Mouse (Mus musculus): ENCODE data around the gene Pik3c2b. TPM values are rescaled to one million over a fixed set of nuclear protein-coding genes. Genes with fewer than 3 reads are reported as not detected.

The Pik3c2b gene
- polyA plus RNA-seq (2015; fragmentation: Nextera tagmentation; extraction: Ambion mirVana), result 3.0 and 3.2 TPM in 2 replicates

- TF ChIP-seq CTCF (IDR thresholded peaks at IDR 0.05; ENCODE audit: low read depth), result no peak
- Histone ChIP-seq H3K36me3 (ENCODE audit: insufficient read depth, low read length) (no peaks in the 10 kb centered on the region), H3K9ac (ENCODE audit: low read depth, low read length) (peak within 1 kb of the TSS; percentile 69), H3K27me3 (ENCODE audit: insufficient read depth, low read length) (no peaks in the 10 kb centered on the region), H3K27ac (peak within 1 kb of the TSS; percentile 62), H3K4me2 (ENCODE audit: low read length) (peak within 1 kb of the TSS; percentile 77), H3K9me3 (replicated peaks; ENCODE audit: low read length) (no peaks in the 10 kb centered on the region), H3K4me1 (replicated peaks; ENCODE audit: insufficient read depth, low read length) (peaks cover 12% of the 10 kb centered on the region; the same call in 1 of the 2 replicates), H3K4me3 (replicated peaks; ENCODE audit: low read depth, low read length) (peak within 1 kb of the TSS; percentile 65)
- 4% methylated on average over 15 of the region's 15 CpGs for WGBS
- ATAC-seq (replicated peaks; ENCODE audit: low FRiP score, low read depth) (no peak), DNase-seq (ENCODE audit: low spot score) (no peak)
These were observed at the start of gene Pik3c2b for GRCm38 (mm10) chr1:133045011-133045860. Gene Pik3c2b (plus strand): TSS chr1:133045667.

- Histone ChIP-seq H3K27ac (no peak overlapping the region), H3K4me1 (replicated peaks; ENCODE audit: insufficient read depth, low read length) (no peaks in the 10 kb centered on the region), H3K9me3 (replicated peaks; ENCODE audit: low read length) (no peaks in the 10 kb centered on the region), H3K4me3 (replicated peaks; ENCODE audit: low read depth, low read length) (no peak overlapping the region), H3K27me3 (ENCODE audit: insufficient read depth, low read length) (no peaks in the 10 kb centered on the region), H3K4me2 (ENCODE audit: low read length) (no peak overlapping the region), H3K9ac (ENCODE audit: low read depth, low read length) (no peak overlapping the region), H3K36me3 (ENCODE audit: insufficient read depth, low read length) (peaks cover 56% of the 10 kb centered on the region)
- no peak for TF ChIP-seq CTCF (IDR thresholded peaks at IDR 0.05; ENCODE audit: low read depth)
- WGBS, result 94% methylated on average over 6 of the region's 6 CpGs
- DNase-seq (ENCODE audit: low spot score) (no peak), ATAC-seq (replicated peaks; ENCODE audit: low FRiP score, low read depth) (no peak)
These were observed 45.1 kb upstream of the Pik3c2b start for GRCm38 (mm10) chr1:133000347-133000746.

- H3K27ac ChIP-seq, result no peak overlapping the region
- no peak overlapping the region for H3K4me3 ChIP-seq (replicated peaks; ENCODE audit: low read depth, low read length)
- no peak overlapping the region for H3K4me2 ChIP-seq (ENCODE audit: low read length)
- no peaks in the 10 kb centered on the region for H3K9me3 ChIP-seq (replicated peaks; ENCODE audit: low read length)
- no peaks in the 10 kb centered on the region for H3K4me1 ChIP-seq (replicated peaks; ENCODE audit: insufficient read depth, low read length)
- H3K36me3 ChIP-seq (ENCODE audit: insufficient read depth, low read length), result peaks cover 40% of the 10 kb centered on the region
- H3K9ac ChIP-seq (ENCODE audit: low read depth, low read length), result no peak overlapping the region
- H3K27me3 ChIP-seq (ENCODE audit: insufficient read depth, low read length), result no peaks in the 10 kb centered on the region
- ATAC-seq (replicated peaks; ENCODE audit: low FRiP score, low read depth), result no peak
- WGBS, result 78% methylated on average over 3 of the region's 3 CpGs
- DNase-seq (ENCODE audit: low spot score), result no peak
- no peak for TF ChIP-seq CTCF (IDR thresholded peaks at IDR 0.05; ENCODE audit: low read depth)
These were observed 38.9 kb upstream of the Pik3c2b start for GRCm38 (mm10) chr1:133006571-133006970.

GRCm38 (mm10) chr1:133011955-133012841 is 33.3 kb upstream of the Pik3c2b start:
- H3K4me3 ChIP-seq (replicated peaks; ENCODE audit: low read depth, low read length), result no peak overlapping the region
- DNase-seq (ENCODE audit: low spot score), result no peak
- no peak overlapping the region for H3K4me2 ChIP-seq (ENCODE audit: low read length)
- no peak overlapping the region for H3K9ac ChIP-seq (ENCODE audit: low read depth, low read length)
- H3K36me3 ChIP-seq (ENCODE audit: insufficient read depth, low read length), result peaks cover 26% of the 10 kb centered on the region; the same call in 1 of the 2 replicates
- 82% methylated on average over 11 of the region's 13 CpGs for WGBS
- H3K27ac ChIP-seq, result no peak overlapping the region
- H3K9me3 ChIP-seq (replicated peaks; ENCODE audit: low read length), result no peaks in the 10 kb centered on the region
- no peaks in the 10 kb centered on the region for H3K27me3 ChIP-seq (ENCODE audit: insufficient read depth, low read length)
- ATAC-seq (replicated peaks; ENCODE audit: low FRiP score, low read depth), result no peak
- TF ChIP-seq CTCF (IDR thresholded peaks at IDR 0.05; ENCODE audit: low read depth), result no peak
- no peaks in the 10 kb centered on the region for H3K4me1 ChIP-seq (replicated peaks; ENCODE audit: insufficient read depth, low read length)

GRCm38 (mm10) chr1:133013331-133013730 is 32.1 kb upstream of the Pik3c2b start:
- no peak for DNase-seq (ENCODE audit: low spot score)
- Histone ChIP-seq H3K4me2 (ENCODE audit: low read length) (no peak overlapping the region), H3K9ac (ENCODE audit: low read depth, low read length) (no peak overlapping the region), H3K36me3 (ENCODE audit: insufficient read depth, low read length) (peaks cover 30% of the 10 kb centered on the region), H3K4me3 (replicated peaks; ENCODE audit: low read depth, low read length) (no peak overlapping the region), H3K27ac (no peak overlapping the region), H3K4me1 (replicated peaks; ENCODE audit: insufficient read depth, low read length) (no peaks in the 10 kb centered on the region), H3K27me3 (ENCODE audit: insufficient read depth, low read length) (no peaks in the 10 kb centered on the region), H3K9me3 (replicated peaks; ENCODE audit: low read length) (no peaks in the 10 kb centered on the region)
- ATAC-seq (replicated peaks; ENCODE audit: low FRiP score, low read depth), result no peak
- peak; percentile 24; the same call in 1 of the 2 replicates for TF ChIP-seq CTCF (IDR thresholded peaks at IDR 0.05; ENCODE audit: low read depth)

- H3K9ac ChIP-seq (ENCODE audit: low read depth, low read length), result no peak overlapping the region
- no peak overlapping the region for H3K4me2 ChIP-seq (ENCODE audit: low read length)
- H3K4me3 ChIP-seq (replicated peaks; ENCODE audit: low read depth, low read length), result no peak overlapping the region
- H3K27me3 ChIP-seq (ENCODE audit: insufficient read depth, low read length), result no peaks in the 10 kb centered on the region
- ATAC-seq (replicated peaks; ENCODE audit: low FRiP score, low read depth) (no peak), DNase-seq (ENCODE audit: low spot score) (no peak)
- no peak overlapping the region for H3K27ac ChIP-seq
- no peak for TF ChIP-seq CTCF (IDR thresholded peaks at IDR 0.05; ENCODE audit: low read depth)
- no peaks in the 10 kb centered on the region for H3K9me3 ChIP-seq (replicated peaks; ENCODE audit: low read length)
- WGBS, result 98% methylated on average over 1 of the region's 1 CpGs
- H3K36me3 ChIP-seq (ENCODE audit: insufficient read depth, low read length), result peaks cover 26% of the 10 kb centered on the region
- H3K4me1 ChIP-seq (replicated peaks; ENCODE audit: insufficient read depth, low read length), result no peaks in the 10 kb centered on the region
These were observed 31.3 kb upstream of the Pik3c2b start for GRCm38 (mm10) chr1:133014196-133014595.
